13 mouse cellular contexts compared by ENCODE assay signal in genomic region chr11:66498857-66499445, GRCm38 (mm10). TPM values are rescaled to one million over a fixed set of nuclear protein-coding genes. Genes with fewer than 3 reads are reported as not detected.
"Had no signal": no experiment of that assay in that cellular context is flagged by ENCODE, and none has a peak within 500 bp of the region (broad histone marks: within the 10 kb centered on the region; RNA-seq: fewer than 3 reads in every experiment).

No protein-coding gene starts in this region.

- H3K4me3 ChIP-seq: limb, embryonic 13.5 days; neural tube, embryonic 12.5 days had no signal

- H3K4me1 ChIP-seq: neural tube, embryonic 12.5 days had no signal

- H3K9me3 ChIP-seq: limb, embryonic 13.5 days; neural tube, embryonic 12.5 days had no signal

- H3K9ac ChIP-seq: limb, embryonic 13.5 days; liver, embryonic 14.5 days; neural tube, embryonic 12.5 days had no signal

- H3K4me2 ChIP-seq: limb, embryonic 13.5 days; neural tube, embryonic 12.5 days had no signal

- H3K36me3 ChIP-seq: limb, embryonic 13.5 days; neural tube, embryonic 12.5 days had no signal

- ATAC-seq: intestine, embryonic 16.5 days had no signal

- H3K27ac ChIP-seq: limb, embryonic 13.5 days; liver, embryonic 14.5 days; neural tube, embryonic 12.5 days had no signal

- H3K27me3 ChIP-seq: limb, embryonic 13.5 days; neural tube, embryonic 12.5 days had no signal

- DNase-seq: kidney, adult 8-10 months; kidney, postnatal 36 days; left cerebral cortex, postnatal 4 days; midbrain, embryonic 14.5 days; right cerebral cortex, postnatal 4 days; spleen, adult 18-20 months; thymus, adult 2 months; thymus, postnatal 25 days had no signal

RNA-seq across cellular contexts. Expression of gene Shisa6, which starts 26.8 kb away (rescaled TPM):
- polyA plus RNA-seq: liver, adult 2 months had no signal
